Mouse (Mus musculus) lung, postnatal 0 days (tissue): ENCODE measurements around the gene Aldh3a2.

Experiments used
- CTCF ChIP-seq: IDR thresholded peaks from 2 replicates; pipeline ENCODE4 v1.5.1; 2016; ENCODE audit warnings: antibody characterized with exemption, mild to moderate bottlenecking
- EP300 ChIP-seq: IDR thresholded peaks from 2 replicates; pipeline ENCODE4 v1.6.1; 2016; ENCODE audit warnings: antibody characterized with exemption, mild to moderate bottlenecking, control low read depth

GRCm38 (mm10) chr11:61197935-61198334 lies 69.3 kb downstream of the Aldh3a2 start:
- no peak for TF ChIP-seq CTCF
- TF ChIP-seq EP300: no peak
